Mouse (Mus musculus): Measurements from ENCODE around the gene Zbtb21.

GRCm38 (mm10) chr16:97926381-97926780 lies 36.0 kb downstream of the Zbtb21 start:
- no peak for TF ChIP-seq CTCF (IDR thresholded peaks at IDR 0.05; ENCODE audit: low read depth, low read length)
- TF ChIP-seq POLR2A (IDR thresholded peaks at IDR 0.05; ENCODE audit: borderline replicate concordance, low read depth, low read length) = no peak

Measured in bone marrow macrophage, adult 2 months (primary cell).